Mouse (Mus musculus) right cerebral cortex, postnatal 10 days (tissue): ENCODE results near the gene Gm49337.
A peak's percentile ranks its signal among the peaks of the same experiment; 100 is the strongest.

Experiments
- DNase-seq, 2 experiments: peaks; one replicate each; pipeline ENCODE4 v3.0.0; 2021; ENCODE audit warnings: low spot score in 2 of 2

Gene Gm49337

GRCm38 (mm10) chr4:116329256-116329655, 156.1 kb downstream of the Gm49337 start:
- DNase-seq = no peak

- no peak for DNase-seq
These were observed 163.1 kb downstream of the Gm49337 start for GRCm38 (mm10) chr4:116336294-116336693.

GRCm38 (mm10) chr4:116342119-116342518, 168.9 kb downstream of the Gm49337 start:
- peak; percentile 53 to 68 for DNase-seq
